Mouse (Mus musculus): ENCODE measurements at regions not wholly inside any gene's neighbourhood (a gene's known extent, or its start where the extent isn't known, plus 50 kb on each side); places are given as distances from the start of the nearest gene placed in this dataset.

DNA sequence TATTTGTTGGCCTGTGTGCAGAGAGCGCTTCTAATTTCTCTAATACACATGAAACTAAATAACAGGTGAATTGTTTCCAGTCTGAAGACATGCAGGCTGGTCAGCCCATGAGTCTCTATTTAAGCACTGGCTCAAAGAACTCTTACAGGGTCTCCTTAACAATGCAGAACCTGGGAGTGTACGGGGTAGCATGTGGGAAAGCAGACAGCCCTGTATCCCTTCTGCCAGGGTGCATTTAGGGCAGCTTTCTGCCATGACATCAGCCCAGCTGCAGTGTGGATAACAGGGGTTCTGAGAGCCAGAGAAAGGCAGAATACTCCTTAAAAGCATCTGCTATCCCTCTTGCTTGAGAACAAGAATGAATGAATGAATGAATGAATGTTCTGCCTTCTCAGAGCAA, 164.7 kb downstream of the Grb14 start:
- no peak for DNase-seq (ENCODE audit: low spot score)

DNA sequence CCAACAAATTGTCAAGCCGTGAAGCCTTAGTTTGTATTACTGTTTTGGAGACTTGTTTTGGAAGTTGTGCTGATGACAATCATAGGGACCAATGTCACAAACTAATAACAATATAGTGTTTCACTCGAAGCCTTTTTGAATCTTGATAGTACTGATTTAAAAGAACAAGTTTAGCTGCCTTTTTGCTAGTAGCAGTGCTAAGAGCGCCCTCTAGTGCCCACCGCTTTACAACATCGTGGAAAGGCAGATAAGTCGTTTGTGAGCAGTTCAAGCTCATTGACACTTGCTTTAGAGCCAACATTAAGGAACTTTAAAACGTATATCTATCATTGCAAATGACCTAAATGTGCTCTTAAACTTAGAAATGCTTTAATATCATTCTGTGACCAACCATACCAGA, 170.9 kb downstream of the Grb14 start:
- peak; percentile 43 for DNase-seq (ENCODE audit: low spot score)

DNA sequence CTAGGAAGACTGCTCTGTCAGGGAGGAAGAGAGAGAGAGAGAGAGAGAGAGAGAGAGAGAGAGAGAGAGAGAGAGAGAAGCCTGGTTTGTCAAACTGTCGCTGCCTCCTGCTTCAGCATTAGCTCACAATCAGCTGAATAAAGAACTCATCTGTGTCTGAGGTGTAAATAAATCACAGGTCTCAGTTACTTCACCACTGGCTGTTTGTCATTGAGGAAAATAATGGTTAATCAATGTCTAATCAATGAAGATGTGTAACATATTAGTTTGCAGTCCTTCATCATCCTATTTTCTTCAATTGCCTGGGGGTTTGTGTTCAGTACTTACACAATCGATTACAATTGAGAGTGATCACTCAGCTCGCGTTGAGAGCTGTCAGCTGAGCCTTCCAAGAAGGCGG, 171.9 kb downstream of the Grb14 start:
- no peak for DNase-seq (ENCODE audit: low spot score)

DNA sequence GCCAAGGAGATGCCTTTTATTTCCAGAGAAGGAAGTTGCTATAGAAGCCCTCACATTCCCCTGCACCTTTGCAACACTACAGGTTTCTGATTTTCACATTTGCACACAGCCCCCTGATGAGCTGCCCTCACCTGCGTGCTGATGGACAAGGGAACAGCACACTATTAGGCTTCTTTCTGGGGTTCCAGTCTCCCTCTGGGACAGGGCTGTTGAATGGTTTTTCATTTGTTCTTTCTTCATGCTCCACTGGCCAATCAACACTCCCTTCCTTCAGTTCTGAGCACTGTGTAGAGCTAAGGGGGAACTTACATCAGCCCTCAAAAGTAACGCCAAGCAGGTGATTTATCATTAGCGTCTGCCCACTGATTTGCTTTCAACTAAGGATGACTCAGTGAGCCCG, 173.7 kb downstream of the Grb14 start:
- DNase-seq (ENCODE audit: low spot score): no peak

DNA sequence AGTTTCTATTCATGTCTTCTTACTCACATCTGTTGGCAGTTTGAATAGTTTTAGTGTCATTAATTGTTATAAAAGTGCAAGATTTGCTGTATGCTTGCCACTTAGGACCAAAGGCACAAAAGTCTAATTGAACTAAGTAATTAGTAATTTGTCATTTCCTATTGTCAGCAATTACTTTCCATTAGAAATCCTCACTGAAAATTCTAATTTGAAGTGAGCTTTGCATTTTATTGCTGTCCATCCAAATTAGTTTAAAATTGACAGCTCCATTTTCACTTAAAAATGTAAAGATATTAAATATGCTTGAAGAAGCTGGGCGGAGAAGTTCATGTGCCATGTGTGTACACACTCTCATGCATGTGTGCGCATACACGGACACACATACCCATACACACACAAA, 174.1 kb downstream of the Grb14 start:
- no peak for DNase-seq (ENCODE audit: low spot score)

DNA sequence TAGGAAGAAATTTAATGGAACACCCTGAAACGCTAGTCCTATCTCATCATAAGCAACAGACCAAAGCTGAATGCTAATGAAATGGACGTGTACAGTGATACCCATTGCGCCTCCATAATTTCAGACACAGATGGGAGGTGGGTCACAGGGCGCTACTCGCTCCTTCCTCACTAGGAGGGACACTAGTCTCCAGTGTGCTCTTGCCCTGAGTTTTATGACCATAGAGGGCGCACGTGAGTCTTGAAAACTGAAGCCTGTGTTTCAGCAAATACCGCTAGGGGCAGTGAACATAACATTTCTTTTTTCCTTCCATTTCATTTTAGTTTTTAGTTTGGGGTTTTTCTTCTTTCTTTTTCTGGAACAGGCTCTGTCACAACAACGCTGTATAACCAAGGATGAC, 200.3 kb downstream of the Grb14 start:
- DNase-seq (ENCODE audit: low spot score): no peak

DNA sequence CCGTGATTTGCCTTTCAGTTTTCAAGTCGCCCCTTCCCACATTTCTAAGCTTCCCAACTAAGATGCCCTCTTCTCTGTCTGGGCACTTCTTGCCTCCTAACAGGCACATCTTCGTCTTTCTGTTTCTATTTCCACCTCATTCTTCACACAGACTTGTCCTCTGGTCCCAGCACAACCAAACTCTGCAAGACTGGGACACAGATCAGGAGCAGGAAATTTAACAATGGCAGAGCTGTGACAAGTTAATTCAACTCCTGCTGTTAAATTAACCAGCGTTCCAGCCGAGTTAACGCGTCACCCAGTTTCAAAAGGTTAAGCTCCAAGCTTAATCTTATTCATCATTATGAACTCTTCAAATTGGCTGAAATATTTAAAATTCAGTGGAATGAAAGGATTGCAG, 200.9 kb downstream of the Grb14 start:
- DNase-seq (ENCODE audit: low spot score): no peak

DNA sequence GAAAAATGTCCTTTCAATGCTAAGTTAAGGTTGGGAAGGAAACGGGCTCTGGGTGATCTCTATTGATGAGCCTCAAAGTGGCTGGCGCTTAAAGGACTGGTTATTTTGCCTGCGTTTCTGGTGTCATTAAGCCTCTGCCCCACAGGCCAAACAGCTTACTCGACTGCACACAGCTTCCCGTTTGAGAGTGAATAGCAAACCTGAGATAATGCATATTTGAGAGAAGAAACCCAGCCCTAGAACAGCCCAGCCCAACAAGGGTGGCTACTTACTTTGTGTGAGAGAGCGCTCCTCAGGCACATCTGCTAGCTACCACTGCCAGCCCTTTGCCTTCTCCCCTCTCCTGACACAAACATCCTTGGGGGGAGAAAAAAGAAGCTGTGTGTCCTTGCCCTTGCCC, 201.7 kb downstream of the Grb14 start:
- DNase-seq (ENCODE audit: low spot score): no peak

DNA sequence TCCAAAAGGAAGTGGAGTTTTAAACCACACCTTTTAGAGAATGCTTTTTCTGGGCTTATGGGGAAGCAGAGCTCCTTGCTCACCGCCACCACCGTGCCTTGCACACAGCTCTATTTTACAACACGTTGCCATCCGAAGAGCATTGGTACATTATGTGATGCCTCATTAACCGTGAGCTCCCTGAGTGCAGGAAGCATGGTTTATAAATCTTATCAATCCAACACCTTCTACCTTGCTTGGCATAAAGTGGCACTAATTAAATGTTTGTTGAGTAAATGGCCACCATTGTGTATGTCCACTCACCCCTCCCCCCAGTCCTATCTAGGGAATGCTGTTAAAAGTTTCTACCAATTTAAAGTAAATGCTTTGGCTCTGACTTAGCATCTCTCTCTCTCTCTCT, 206.6 kb downstream of the Grb14 start:
- DNase-seq (ENCODE audit: low spot score): no peak
